Mouse (Mus musculus) midbrain, embryonic 11.5 days (tissue): ENCODE data around the gene Sez6l. TPM values are rescaled to one million over a fixed set of nuclear protein-coding genes. Genes with fewer than 3 reads are reported as not detected.

ENCODE experiments used
- ATAC-seq: fragments of 200-750 bp; cut with Nextera tagmentation; 2 replicates; pipeline ENCODE4 v1.8.0; 2017; ENCODE audit warnings: moderate TSS enrichment, moderate library complexity; ENCODE audit not compliant: low FRiP score
- DNase-seq: peaks from one replicate; pipeline ENCODE4 v3.0.0; 2015; ENCODE audit warnings: low spot score; ENCODE audit errors: missing footprints
- H3K27ac ChIP-seq: fragments of 300-500 bp; sonication (generic); 2 replicates; pipeline ENCODE4 v1.5.1; 2014; ENCODE audit warnings: low read depth, low read length
- H3K27me3 ChIP-seq: fragments of 300-500 bp; sonication (generic); 2 replicates; pipeline ENCODE4 v1.6.1; 2014; ENCODE audit warnings: mild to moderate bottlenecking, low read length, moderate library complexity, mixed read lengths; ENCODE audit not compliant: control insufficient read depth, insufficient read depth
- H3K36me3 ChIP-seq: fragments of 300-500 bp; sonication (generic); 2 replicates; pipeline ENCODE4 v1.6.1; 2014; ENCODE audit warnings: mild to moderate bottlenecking, low read length, moderate library complexity, mixed read lengths; ENCODE audit not compliant: control insufficient read depth, insufficient read depth
- H3K4me1 ChIP-seq: fragments of 300-500 bp; sonication (generic); 2 replicates; pipeline ENCODE4 v1.6.1; 2014; ENCODE audit warnings: low read length; ENCODE audit not compliant: control insufficient read depth, insufficient read depth
- H3K4me2 ChIP-seq: fragments of 300-500 bp; sonication (generic); 2 replicates; pipeline ENCODE4 v1.6.1; 2014; ENCODE audit warnings: mild to moderate bottlenecking, moderate library complexity
- H3K4me3 ChIP-seq: fragments of 300-500 bp; sonication (generic); 2 replicates; pipeline ENCODE4 v1.5.1; 2014; ENCODE audit warnings: low read depth, low read length
- H3K9ac ChIP-seq: fragments of 300-500 bp; sonication (generic); 2 replicates; pipeline ENCODE4 v1.6.1; 2014; ENCODE audit warnings: low read length
- H3K9me3 ChIP-seq: fragments of 300-500 bp; sonication (generic); 2 replicates; pipeline ENCODE4 v1.6.1; 2016; ENCODE audit warnings: low read length; ENCODE audit not compliant: control insufficient read depth
- WGBS: fragments of 180-500 bp; shearing (Covaris S2); extraction: QIAGEN DNeasy Blood & Tissue Kit; methylation state at CpG from one replicate; pipeline ENCODE4 v1.1.7; 2014; 5-methylcytosine and 5-hydroxymethylcytosine counted together
- polyA plus RNA-seq: library from polyadenylated mRNA; unstranded; fragments of >200 nt; fragmentation: Nextera tagmentation; extraction: Ambion mirVana; gene quantifications from 2 replicates; pipeline ENCODE4 v1.2.1, GENCODE M21; 2014

The Sez6l gene
- polyA plus RNA-seq, 1 experiment from 2014 or later: 2.6 TPM

DNA sequence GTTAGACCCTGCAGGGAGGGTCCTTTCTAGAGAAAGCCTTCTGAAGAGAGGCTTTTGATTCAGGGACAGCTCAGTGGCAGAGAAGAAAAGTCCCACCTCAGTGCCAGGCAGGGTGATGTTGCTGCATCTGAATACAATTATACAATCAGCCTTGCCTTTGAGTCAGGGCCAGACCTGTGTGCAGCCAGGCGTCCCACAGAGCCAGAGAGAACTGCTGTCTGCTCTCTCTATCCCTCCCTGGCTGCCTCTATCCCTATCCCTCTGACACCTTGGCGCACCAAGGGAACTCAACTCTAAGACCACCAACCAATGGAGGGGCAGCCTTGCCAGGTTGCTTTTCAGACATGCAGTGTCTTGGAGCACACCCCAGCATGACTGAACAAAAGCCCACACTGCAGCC is 75.6 kb downstream of the Sez6l start:
- Histone ChIP-seq H3K4me2 (no peak overlapping the region), H3K9ac (no peak overlapping the region), H3K27me3 (no peaks in the 10 kb centered on the region), H3K27ac (no peak overlapping the region), H3K36me3 (no peaks in the 10 kb centered on the region), H3K4me1 (peaks cover 17% of the 10 kb centered on the region), H3K4me3 (no peak overlapping the region), H3K9me3 (peaks cover 4% of the 10 kb centered on the region; the same call in 1 of the 2 replicates)
- ATAC-seq (no peak), DNase-seq (no peak)
- WGBS: 55% methylated on average over 2 of the region's 2 CpGs

DNA sequence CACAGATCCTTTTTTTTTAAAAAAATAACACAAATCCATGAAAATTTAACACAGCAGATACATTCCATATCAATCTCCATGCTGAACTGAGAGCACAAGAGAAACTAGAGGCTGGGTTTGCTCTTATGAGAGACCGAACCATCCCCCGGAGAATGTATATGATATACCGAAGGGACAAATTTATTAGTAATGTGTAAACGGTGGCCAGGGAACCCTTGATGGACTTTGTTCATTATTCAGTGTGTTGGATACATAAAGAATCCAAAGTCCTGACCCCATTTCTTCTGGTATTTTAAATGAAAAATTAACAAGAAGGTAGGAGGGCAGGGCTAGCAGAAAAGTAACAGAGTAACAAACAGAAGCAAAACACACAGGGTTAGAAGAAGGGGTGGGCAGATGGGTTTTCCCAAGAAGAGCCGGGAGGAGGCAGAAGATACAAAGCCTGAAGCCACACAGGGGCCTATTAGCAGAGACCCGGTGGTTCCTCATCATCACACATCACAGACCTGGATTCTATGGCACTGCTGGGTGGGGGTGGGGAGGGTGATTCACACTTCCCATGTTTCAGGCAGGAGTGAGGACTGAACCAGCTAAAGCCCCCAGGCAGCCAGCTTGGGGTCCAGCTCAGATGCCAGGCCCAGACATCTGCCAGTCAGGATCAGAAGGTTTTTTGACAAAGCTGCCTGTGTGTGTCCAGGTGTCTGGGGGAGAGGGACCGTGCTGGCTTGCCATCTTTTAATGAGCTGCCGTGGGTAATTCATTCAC is 76.9 kb downstream of the Sez6l start:
- Histone ChIP-seq H3K4me1 (peaks cover 9% of the 10 kb centered on the region), H3K4me2 (no peak overlapping the region), H3K27me3 (no peaks in the 10 kb centered on the region), H3K9ac (no peak overlapping the region), H3K9me3 (no peaks in the 10 kb centered on the region), H3K36me3 (no peaks in the 10 kb centered on the region), H3K4me3 (no peak overlapping the region), H3K27ac (no peak overlapping the region)
- DNase-seq (no peak), ATAC-seq (no peak)
- 52% methylated on average over 8 of the region's 8 CpGs for WGBS

DNA sequence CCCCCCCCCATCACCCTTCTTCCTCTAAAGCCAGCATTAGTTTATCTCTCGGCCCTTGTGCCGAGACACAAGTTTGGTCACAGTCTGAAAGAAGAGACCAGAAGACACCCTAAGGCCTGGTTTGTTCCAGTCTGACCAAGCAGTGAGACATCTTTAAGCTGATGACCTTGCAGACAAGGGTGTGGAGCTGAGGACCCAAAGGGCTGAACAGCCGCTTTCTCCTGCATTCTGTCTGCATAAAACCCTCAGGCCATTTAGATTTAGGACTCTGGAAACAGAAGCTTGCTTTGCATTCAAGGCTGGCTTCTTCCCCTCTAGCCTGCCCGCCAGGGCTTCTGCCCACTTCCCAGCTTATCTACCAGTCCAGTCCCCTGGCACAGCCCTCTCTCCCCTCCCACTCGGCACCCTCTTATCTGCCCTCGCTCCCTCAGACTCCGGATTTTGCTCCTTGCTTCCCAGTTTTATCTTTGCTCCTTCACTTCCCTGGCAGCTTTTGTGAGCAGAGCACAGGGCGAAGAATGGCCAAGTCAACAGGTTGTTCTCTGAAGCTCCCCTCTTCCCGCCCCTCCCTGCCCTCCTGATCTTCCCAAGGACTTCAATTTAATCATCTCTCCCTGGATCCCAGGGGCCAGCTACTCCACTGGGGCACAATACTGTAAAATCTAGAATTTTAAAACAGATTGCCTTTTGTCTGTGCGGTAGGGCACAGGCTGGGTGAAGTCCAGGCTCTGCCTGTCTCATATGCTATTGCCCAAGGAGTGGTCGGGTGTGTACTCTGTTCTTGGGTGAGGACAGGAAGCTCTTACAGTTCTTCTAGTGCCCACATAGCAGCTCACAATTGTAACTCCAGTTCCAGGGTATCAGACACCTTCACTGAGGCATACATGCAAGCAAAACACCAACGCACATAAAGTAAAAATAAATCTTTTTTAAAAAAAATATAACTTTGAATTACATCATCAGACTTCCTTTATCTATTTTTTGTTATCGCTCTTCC is 77.8 kb downstream of the Sez6l start:
- Histone ChIP-seq H3K4me1 (peaks cover 9% of the 10 kb centered on the region), H3K4me3 (no peak overlapping the region), H3K27me3 (no peaks in the 10 kb centered on the region), H3K27ac (no peak overlapping the region), H3K36me3 (no peaks in the 10 kb centered on the region), H3K9me3 (no peaks in the 10 kb centered on the region), H3K9ac (no peak overlapping the region), H3K4me2 (no peak overlapping the region)
- ATAC-seq (no peak), DNase-seq (no peak)
- 76% methylated on average over 13 of the region's 13 CpGs for WGBS

DNA sequence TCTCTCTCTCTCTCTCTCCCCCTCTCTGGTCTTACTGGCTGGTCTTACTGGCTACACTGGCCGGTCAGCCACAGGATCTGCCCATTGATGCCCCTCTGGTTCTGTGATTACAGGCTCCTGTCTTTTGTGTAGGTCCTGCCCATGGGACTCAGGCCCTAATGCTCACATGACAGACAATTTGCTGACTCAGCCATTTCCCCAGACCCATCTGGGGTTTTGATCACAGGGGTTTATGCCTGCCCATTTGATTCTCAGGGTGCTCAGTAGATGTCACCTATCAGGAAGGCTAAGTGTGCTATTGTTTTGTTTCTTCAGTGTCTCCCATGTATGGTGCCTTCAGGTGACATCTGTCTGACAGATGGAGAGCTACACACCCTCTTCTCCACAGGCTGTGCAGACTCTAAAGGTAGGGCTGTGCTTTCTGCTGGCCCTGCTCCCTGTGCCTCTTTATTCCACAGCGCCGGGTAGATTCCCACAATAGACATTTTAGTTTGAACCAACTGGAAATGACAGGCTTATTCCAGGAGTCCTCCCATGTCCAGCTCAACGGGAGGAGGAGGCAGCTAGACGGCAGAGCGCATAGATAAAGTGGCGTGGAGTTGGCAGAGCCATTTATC is 80.1 kb downstream of the Sez6l start:
- no peak for DNase-seq
- no peaks in the 10 kb centered on the region for H3K9me3 ChIP-seq
- ATAC-seq: no peak
- peaks cover 12% of the 10 kb centered on the region for H3K4me1 ChIP-seq
- no peak overlapping the region for H3K9ac ChIP-seq
- H3K27ac ChIP-seq: no peak overlapping the region
- 85% methylated on average over 7 of the region's 7 CpGs for WGBS
- no peaks in the 10 kb centered on the region for H3K36me3 ChIP-seq
- H3K4me2 ChIP-seq: no peak overlapping the region
- H3K27me3 ChIP-seq: no peaks in the 10 kb centered on the region
- no peak overlapping the region for H3K4me3 ChIP-seq

DNA sequence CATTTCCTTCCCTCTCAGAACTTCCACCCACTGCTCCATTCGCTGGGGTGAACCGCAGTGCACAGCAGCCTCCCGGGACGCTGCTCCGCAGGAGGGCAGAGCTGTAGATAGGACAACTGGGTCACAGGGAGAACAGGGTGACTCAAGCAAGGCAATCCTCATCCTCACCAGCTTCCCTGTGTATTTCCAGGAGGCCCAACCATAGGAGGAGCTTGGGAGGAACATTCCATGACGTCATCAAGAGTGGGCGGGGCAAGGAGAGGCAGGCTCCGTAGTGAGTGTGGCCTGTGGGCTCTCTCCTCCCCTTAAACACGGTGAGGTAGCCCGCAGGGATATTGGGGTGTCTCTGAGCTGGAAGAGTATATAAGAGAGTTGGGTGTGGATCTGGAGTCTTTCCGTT is 83.5 kb downstream of the Sez6l start:
- WGBS: 35% methylated on average over 11 of the region's 11 CpGs
- Histone ChIP-seq H3K36me3 (no peaks in the 10 kb centered on the region), H3K27ac (no peak overlapping the region), H3K9me3 (no peaks in the 10 kb centered on the region), H3K27me3 (no peaks in the 10 kb centered on the region), H3K4me1 (peaks cover 4% of the 10 kb centered on the region; the same call in 1 of the 2 replicates), H3K4me3 (no peak overlapping the region), H3K9ac (no peak overlapping the region), H3K4me2 (no peak overlapping the region)
- DNase-seq: peak; percentile 93
- peak; percentile 44; the same call in 1 of the 2 replicates for ATAC-seq

DNA sequence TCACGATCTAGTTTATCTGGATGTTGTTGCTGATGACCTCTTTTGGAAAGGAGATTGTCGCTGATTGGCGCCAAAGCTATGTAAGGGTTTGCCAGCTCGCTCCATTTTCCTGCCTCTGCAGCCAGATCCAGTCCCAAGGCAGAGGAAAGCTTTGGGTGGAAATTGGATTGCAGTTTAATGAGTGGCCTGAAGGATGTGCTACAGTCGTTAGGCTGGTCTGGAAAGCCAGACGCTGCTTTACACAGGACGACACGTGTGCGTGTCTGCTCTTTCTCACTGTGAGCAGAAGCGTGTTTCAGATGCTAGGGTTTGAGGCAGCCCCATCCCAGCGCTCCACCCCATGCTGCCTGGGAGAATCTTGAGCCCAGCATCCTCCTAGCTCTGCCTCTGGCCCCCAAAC is 85.5 kb downstream of the Sez6l start:
- Histone ChIP-seq H3K36me3 (no peaks in the 10 kb centered on the region), H3K9me3 (no peaks in the 10 kb centered on the region), H3K4me3 (no peak overlapping the region), H3K4me2 (no peak overlapping the region), H3K4me1 (peaks cover 4% of the 10 kb centered on the region; the same call in 1 of the 2 replicates), H3K27ac (no peak overlapping the region), H3K27me3 (no peaks in the 10 kb centered on the region), H3K9ac (no peak overlapping the region)
- 59% methylated on average over 11 of the region's 11 CpGs for WGBS
- DNase-seq (no peak), ATAC-seq (no peak)

DNA sequence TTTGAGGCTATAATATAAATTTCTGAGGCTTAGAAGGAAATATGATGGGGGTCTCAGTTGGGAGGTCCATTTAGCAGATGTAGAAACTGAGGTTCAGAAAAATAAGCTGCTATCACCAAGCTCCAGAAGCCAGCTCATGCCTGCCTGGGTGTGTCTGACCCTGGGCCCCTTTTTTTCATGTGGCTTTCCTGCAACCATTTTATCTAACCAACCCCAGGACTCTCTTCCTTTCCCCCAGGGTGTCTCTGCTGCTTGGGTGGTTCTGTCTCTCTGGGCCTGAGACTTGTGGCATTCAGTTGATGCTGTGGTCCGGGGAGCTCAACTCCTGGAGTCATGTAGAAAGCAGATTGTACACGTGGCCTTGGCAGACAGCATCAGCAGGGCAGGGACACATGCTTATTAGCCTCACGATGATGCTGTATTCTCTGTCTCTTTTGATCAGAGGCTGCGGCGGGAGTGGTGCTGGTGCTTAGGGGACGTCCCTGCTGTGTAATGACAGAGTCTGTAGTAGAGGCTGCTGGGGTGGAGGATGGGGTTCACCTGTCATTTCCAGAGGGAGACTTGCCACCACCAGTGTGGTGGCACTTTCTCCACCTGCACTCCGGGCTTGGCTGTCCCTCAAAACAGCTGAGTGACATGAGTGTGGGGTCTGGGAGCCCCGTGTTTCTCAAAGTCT is 88.7 kb downstream of the Sez6l start:
- Histone ChIP-seq H3K9me3 (no peaks in the 10 kb centered on the region), H3K27ac (no peak overlapping the region), H3K4me1 (peaks cover 8% of the 10 kb centered on the region), H3K27me3 (no peaks in the 10 kb centered on the region; the same call in 1 of the 2 replicates), H3K9ac (no peak overlapping the region), H3K4me2 (no peak overlapping the region), H3K4me3 (no peak overlapping the region), H3K36me3 (no peaks in the 10 kb centered on the region)
- DNase-seq (no peak), ATAC-seq (no peak)
- WGBS: 56% methylated on average over 8 of the region's 8 CpGs

DNA sequence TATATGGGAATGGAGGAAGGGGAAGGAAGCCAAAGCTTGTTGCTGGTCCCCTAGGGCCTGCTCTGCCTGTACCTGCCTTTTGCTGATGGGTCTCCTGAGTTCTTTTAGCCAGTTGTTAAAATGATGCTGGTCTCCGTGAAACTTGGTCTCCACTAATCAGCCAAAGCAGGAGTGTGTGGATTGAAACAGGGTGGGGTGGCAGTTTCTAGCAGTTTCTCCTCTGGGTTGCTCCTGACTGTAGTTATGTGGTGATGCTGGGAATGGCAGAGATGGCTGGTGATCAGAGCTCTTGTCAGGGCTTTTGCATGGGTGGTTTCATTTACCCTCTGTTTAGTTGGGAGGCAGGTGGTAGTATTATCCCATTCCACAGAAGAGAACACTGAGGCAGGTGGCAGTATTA is 89.5 kb downstream of the Sez6l start:
- DNase-seq (no peak), ATAC-seq (no peak)
- Histone ChIP-seq H3K9me3 (no peaks in the 10 kb centered on the region), H3K4me1 (peaks cover 13% of the 10 kb centered on the region), H3K4me2 (no peak overlapping the region), H3K27ac (no peak overlapping the region), H3K4me3 (no peak overlapping the region), H3K9ac (no peak overlapping the region), H3K27me3 (no peaks in the 10 kb centered on the region; the same call in 1 of the 2 replicates), H3K36me3 (no peaks in the 10 kb centered on the region)
- 97% methylated on average over 1 of the region's 1 CpGs for WGBS
